Mouse (Mus musculus): ENCODE measurements at regions not wholly inside any gene's neighbourhood (a gene's known extent, or its start where the extent isn't known, plus 50 kb on each side); places are given as distances from the start of the nearest gene placed in this dataset.

- 0 out of 2 replicates have a peak, but pooled peaks cover 5% of the 10 kb centered on the region for H3K4me1 ChIP-seq (ENCODE audit: control insufficient read depth, insufficient read depth, low read length)
- H3K36me3 ChIP-seq (ENCODE audit: control insufficient read depth, insufficient read depth, low read length): no peaks in the 10 kb centered on the region
- ATAC-seq (ENCODE audit: low read depth): no peak
- no peak overlapping the region for H3K9ac ChIP-seq (replicated peaks; ENCODE audit: low read depth, low read length)
- whole genome bisulfite sequencing: 6% methylated on average over 3 of the region's 3 CpGs
- H3K4me3 ChIP-seq (ENCODE audit: low read depth, low read length): no peak overlapping the region
- H3K9me3 ChIP-seq (ENCODE audit: control insufficient read depth, low read length): no peaks in the 10 kb centered on the region
- no peaks in the 10 kb centered on the region for H3K27me3 ChIP-seq (ENCODE audit: control insufficient read depth, insufficient read depth, low read length)
- no peak overlapping the region for H3K4me2 ChIP-seq (ENCODE audit: low read depth, low read length)
- no peak overlapping the region for H3K27ac ChIP-seq (ENCODE audit: low read depth, low read length)
These were observed 51.1 kb upstream of the Iqsec3 start for GRCm38 (mm10) chr6:121524613-121524970.

- WGBS: 64% methylated on average over 11 of the region's 11 CpGs
- ATAC-seq (ENCODE audit: low read depth): no peak
- 0 out of 2 replicates have a peak, but pooled peaks cover 5% of the 10 kb centered on the region for H3K4me1 ChIP-seq (ENCODE audit: control insufficient read depth, insufficient read depth, low read length)
- no peak overlapping the region for H3K4me2 ChIP-seq (ENCODE audit: low read depth, low read length)
- no peaks in the 10 kb centered on the region for H3K36me3 ChIP-seq (ENCODE audit: control insufficient read depth, insufficient read depth, low read length)
- no peak overlapping the region for H3K27ac ChIP-seq (ENCODE audit: low read depth, low read length)
- no peak overlapping the region for H3K9ac ChIP-seq (replicated peaks; ENCODE audit: low read depth, low read length)
- H3K27me3 ChIP-seq (ENCODE audit: control insufficient read depth, insufficient read depth, low read length): no peaks in the 10 kb centered on the region
- no peak overlapping the region for H3K4me3 ChIP-seq (ENCODE audit: low read depth, low read length)
- no peaks in the 10 kb centered on the region for H3K9me3 ChIP-seq (ENCODE audit: control insufficient read depth, low read length)
These were observed 50.6 kb upstream of the Iqsec3 start for GRCm38 (mm10) chr6:121523882-121524612.
